Mouse (Mus musculus) hindlimb bud, embryonic 11.5 days (tissue): ENCODE results near the gene Brd3os.

Source experiments
- DNase-seq: peaks from one replicate; pipeline ENCODE4 v3.0.0-alpha.2; 2012; ENCODE audit warnings: low read depth, low spot score; ENCODE audit errors: extremely low spot score

The Brd3os gene

GRCm38 (mm10) chr2:27461881-27462660 is 19.9 kb downstream of the Brd3os start:
- DNase-seq: no peak

- DNase-seq: no peak
Observed at GRCm38 (mm10) chr2:27462901-27463300, 20.8 kb downstream of the Brd3os start.

GRCm38 (mm10) chr2:27469292-27469990 is 27.3 kb downstream of the Brd3os start:
- no peak for DNase-seq

- no peak for DNase-seq
Observed at GRCm38 (mm10) chr2:27469991-27470355, 27.8 kb downstream of the Brd3os start.

GRCm38 (mm10) chr2:27470535-27470934 is 28.4 kb downstream of the Brd3os start:
- no peak for DNase-seq

- DNase-seq: no peak
Observed at GRCm38 (mm10) chr2:27471170-27471584, 29.1 kb downstream of the Brd3os start.

- DNase-seq: no peak
Observed at GRCm38 (mm10) chr2:27473061-27473765, 31.1 kb downstream of the Brd3os start.

- no peak for DNase-seq
Observed at GRCm38 (mm10) chr2:27473911-27474310, 31.8 kb downstream of the Brd3os start.

GRCm38 (mm10) chr2:27474621-27475484 is 32.7 kb downstream of the Brd3os start:
- DNase-seq: no peak

- peak; percentile 66 for DNase-seq
Observed at GRCm38 (mm10) chr2:27475495-27476302, 33.6 kb downstream of the Brd3os start.

- DNase-seq: no peak
Observed at GRCm38 (mm10) chr2:27476303-27477192, 34.4 kb downstream of the Brd3os start.

GRCm38 (mm10) chr2:27479821-27480220 is 37.7 kb downstream of the Brd3os start:
- no peak for DNase-seq

- DNase-seq: no peak
Observed at GRCm38 (mm10) chr2:27480367-27480766, 38.2 kb downstream of the Brd3os start.

GRCm38 (mm10) chr2:27482265-27482861 is 40.2 kb downstream of the Brd3os start:
- DNase-seq: no peak

- no peak for DNase-seq
Observed at GRCm38 (mm10) chr2:27486725-27487124, 44.6 kb downstream of the Brd3os start.

- DNase-seq: no peak
Observed at GRCm38 (mm10) chr2:27487336-27488049, 45.4 kb downstream of the Brd3os start.

- DNase-seq: no peak
Observed at GRCm38 (mm10) chr2:27488362-27488761, 46.2 kb downstream of the Brd3os start.

- DNase-seq: no peak
Observed at GRCm38 (mm10) chr2:27490939-27491338, 48.8 kb downstream of the Brd3os start.
